Mouse (Mus musculus) intestine, embryonic 16.5 days (tissue): ENCODE measurements around the gene Ccdc12. TPM values are rescaled to one million over a fixed set of nuclear protein-coding genes. Genes with fewer than 3 reads are reported as not detected.

Experiments used
- ATAC-seq: fragments of 200-750 bp; cut with Nextera tagmentation; 2 replicates; pipeline ENCODE4 v1.8.0; 2017; ENCODE audit warnings: moderate TSS enrichment, moderate library complexity
- H3K27ac ChIP-seq: fragments of 300-500 bp; sonication (generic); 2 replicates; pipeline ENCODE4 v1.5.1; 2014; ENCODE audit warnings: mild to moderate bottlenecking, low read length
- H3K27me3 ChIP-seq: fragments of 300-500 bp; sonication (generic); replicated peaks from 2 replicates; pipeline ENCODE4 v1.6.1; 2014; ENCODE audit warnings: low read length, control low read depth, mixed read lengths; ENCODE audit not compliant: control insufficient read depth, insufficient read depth
- H3K36me3 ChIP-seq: fragments of 300-500 bp; sonication (generic); 2 replicates; pipeline ENCODE4 v1.6.1; 2014; ENCODE audit warnings: low read length, control low read depth; ENCODE audit not compliant: control insufficient read depth, insufficient read depth
- H3K4me1 ChIP-seq: fragments of 300-500 bp; sonication (generic); 2 replicates; pipeline ENCODE4 v1.6.1; 2014; ENCODE audit warnings: low read length, control low read depth, mixed read lengths; ENCODE audit not compliant: control insufficient read depth, insufficient read depth
- H3K4me2 ChIP-seq: fragments of 300-500 bp; sonication (generic); 2 replicates; pipeline ENCODE4 v1.6.1; 2014; ENCODE audit warnings: low read depth, low read length, control low read depth
- H3K4me3 ChIP-seq: fragments of 300-500 bp; sonication (generic); 2 replicates; pipeline ENCODE4 v1.5.1; 2014; ENCODE audit warnings: mild to moderate bottlenecking, low read length
- H3K9ac ChIP-seq: fragments of 300-500 bp; sonication (generic); 2 replicates; pipeline ENCODE4 v1.6.1; 2014; ENCODE audit warnings: low read depth, low read length
- H3K9me3 ChIP-seq: fragments of 300-500 bp; sonication (generic); 2 replicates; pipeline ENCODE4 v1.6.1; 2016; ENCODE audit warnings: low read length, control low read depth; ENCODE audit not compliant: control insufficient read depth
- WGBS: fragments of 180-500 bp; shearing (Covaris S2); extraction: QIAGEN DNeasy Blood & Tissue Kit; methylation state at CpG from one replicate; pipeline ENCODE4 v1.1.7; 2014; 5-methylcytosine and 5-hydroxymethylcytosine counted together
- polyA plus RNA-seq: library from polyadenylated mRNA; unstranded; fragments of >200 nt; fragmentation: Nextera tagmentation; extraction: Ambion mirVana; gene quantifications from 2 replicates; pipeline ENCODE4 v1.2.1, GENCODE M21; 2015

Ccdc12 gene
- polyA plus RNA-seq, 1 experiment from 2014 or later = 188 TPM

- 49% methylated on average over 4 of the region's 4 CpGs for WGBS
- peaks cover 46% of the 10 kb centered on the region for H3K4me1 ChIP-seq
- no peak overlapping the region for H3K4me2 ChIP-seq
- no peak overlapping the region for H3K9ac ChIP-seq
- H3K9me3 ChIP-seq = no peaks in the 10 kb centered on the region
- H3K27me3 ChIP-seq = no peaks in the 10 kb centered on the region
- ATAC-seq = no peak
- H3K4me3 ChIP-seq = no peak overlapping the region
- H3K27ac ChIP-seq = no peak overlapping the region
- H3K36me3 ChIP-seq = no peaks in the 10 kb centered on the region
These were observed 11.0 kb downstream of the Ccdc12 start for GRCm38 (mm10) chr9:110667219-110667836.

- peak; percentile 64 for ATAC-seq
- Histone ChIP-seq H3K27ac (peak overlapping the region; percentile 55), H3K36me3 (no peaks in the 10 kb centered on the region), H3K4me1 (peaks cover 58% of the 10 kb centered on the region), H3K9ac (no peak overlapping the region), H3K9me3 (no peaks in the 10 kb centered on the region), H3K4me3 (no peak overlapping the region), H3K4me2 (no peak overlapping the region), H3K27me3 (no peaks in the 10 kb centered on the region)
- WGBS = 70% methylated on average over 6 of the region's 6 CpGs
These were observed 12.4 kb downstream of the Ccdc12 start for GRCm38 (mm10) chr9:110668601-110669293.

- no peak overlapping the region for H3K27ac ChIP-seq
- H3K4me2 ChIP-seq = no peak overlapping the region
- no peaks in the 10 kb centered on the region for H3K9me3 ChIP-seq
- H3K9ac ChIP-seq = no peak overlapping the region
- WGBS = 78% methylated on average over 5 of the region's 5 CpGs
- no peak overlapping the region for H3K4me3 ChIP-seq
- peaks cover 55% of the 10 kb centered on the region for H3K4me1 ChIP-seq
- H3K27me3 ChIP-seq = no peaks in the 10 kb centered on the region
- H3K36me3 ChIP-seq = no peaks in the 10 kb centered on the region
- no peak for ATAC-seq
These were observed 13.5 kb downstream of the Ccdc12 start for GRCm38 (mm10) chr9:110669785-110670184.

GRCm38 (mm10) chr9:110672462-110673106 is 16.3 kb downstream of the Ccdc12 start:
- H3K4me1 ChIP-seq = peaks cover 56% of the 10 kb centered on the region
- WGBS = 61% methylated on average over 7 of the region's 7 CpGs
- H3K4me3 ChIP-seq = no peak overlapping the region
- H3K9ac ChIP-seq = no peak overlapping the region
- ATAC-seq = no peak
- peak overlapping the region; percentile 6; the same call in 1 of the 2 replicates for H3K27ac ChIP-seq
- H3K36me3 ChIP-seq = no peaks in the 10 kb centered on the region
- H3K4me2 ChIP-seq = no peak overlapping the region
- H3K27me3 ChIP-seq = no peaks in the 10 kb centered on the region
- no peaks in the 10 kb centered on the region for H3K9me3 ChIP-seq

- 0 out of 2 replicates have a peak overlapping the region, but pooled peaks have one; percentile 6 for H3K27ac ChIP-seq
- no peaks in the 10 kb centered on the region for H3K36me3 ChIP-seq
- H3K4me2 ChIP-seq = no peak overlapping the region
- WGBS = 61% methylated on average over 10 of the region's 10 CpGs
- ATAC-seq = no peak
- 0 out of 2 replicates have a peak overlapping the region, but pooled peaks have one; percentile 19 for H3K9ac ChIP-seq
- no peak overlapping the region for H3K4me3 ChIP-seq
- no peaks in the 10 kb centered on the region for H3K27me3 ChIP-seq
- H3K4me1 ChIP-seq = peaks cover 60% of the 10 kb centered on the region
- H3K9me3 ChIP-seq = no peaks in the 10 kb centered on the region
These were observed 16.9 kb downstream of the Ccdc12 start for GRCm38 (mm10) chr9:110673107-110673752.

- H3K27me3 ChIP-seq = no peaks in the 10 kb centered on the region
- no peak overlapping the region for H3K4me3 ChIP-seq
- H3K27ac ChIP-seq = peak overlapping the region; percentile 10; the same call in 1 of the 2 replicates
- H3K9ac ChIP-seq = no peak overlapping the region
- H3K4me1 ChIP-seq = peaks cover 37% of the 10 kb centered on the region
- peak; percentile 69 for ATAC-seq
- no peaks in the 10 kb centered on the region for H3K9me3 ChIP-seq
- WGBS = 74% methylated on average over 8 of the region's 8 CpGs
- H3K36me3 ChIP-seq = no peaks in the 10 kb centered on the region
- H3K4me2 ChIP-seq = no peak overlapping the region
These were observed 20.2 kb downstream of the Ccdc12 start for GRCm38 (mm10) chr9:110676492-110676911.

GRCm38 (mm10) chr9:110678886-110679285 is 22.6 kb downstream of the Ccdc12 start:
- Histone ChIP-seq H3K27ac (no peak overlapping the region), H3K27me3 (no peaks in the 10 kb centered on the region), H3K4me2 (no peak overlapping the region), H3K9me3 (no peaks in the 10 kb centered on the region), H3K4me3 (no peak overlapping the region), H3K4me1 (peaks cover 40% of the 10 kb centered on the region), H3K36me3 (no peaks in the 10 kb centered on the region), H3K9ac (no peak overlapping the region)
- 71% methylated on average over 5 of the region's 5 CpGs for WGBS
- no peak for ATAC-seq

GRCm38 (mm10) chr9:110680736-110681507 is 24.6 kb downstream of the Ccdc12 start:
- Histone ChIP-seq H3K4me2 (no peak overlapping the region), H3K9ac (no peak overlapping the region; the same call in 1 of the 2 replicates), H3K27ac (no peak overlapping the region), H3K4me1 (peaks cover 57% of the 10 kb centered on the region), H3K9me3 (no peaks in the 10 kb centered on the region), H3K36me3 (no peaks in the 10 kb centered on the region), H3K4me3 (no peak overlapping the region), H3K27me3 (no peaks in the 10 kb centered on the region)
- 82% methylated on average over 7 of the region's 7 CpGs for WGBS
- no peak for ATAC-seq
